Mouse (Mus musculus) stomach, postnatal 0 days (tissue): ENCODE measurements at regions not wholly inside any gene's neighbourhood (a gene's known extent, or its start where the extent isn't known, plus 50 kb on each side); places are given as distances from the start of the nearest gene placed in this dataset.

Experiments
- ATAC-seq: fragments of 200-750 bp; cut with Nextera tagmentation; 2 replicates; pipeline ENCODE4 v1.8.0; 2017; ENCODE audit not compliant: low FRiP score, low TSS enrichment
- DNase-seq: peaks from one replicate; pipeline ENCODE4 v3.0.0-alpha.2; 2016; ENCODE audit warnings: low spot score
- H3K27ac ChIP-seq: fragments of 300-500 bp; sonication (generic); replicated peaks from 2 replicates; pipeline ENCODE4 v1.5.1; 2014; ENCODE audit warnings: mild to moderate bottlenecking, control low read depth
- H3K27me3 ChIP-seq: fragments of 300-500 bp; sonication (generic); 2 replicates; pipeline ENCODE4 v1.6.1; 2014; ENCODE audit warnings: low read length; ENCODE audit not compliant: control insufficient read depth, insufficient read depth
- H3K36me3 ChIP-seq: fragments of 300-500 bp; sonication (generic); 2 replicates; pipeline ENCODE4 v1.6.1; 2014; ENCODE audit warnings: low read length, mixed read lengths; ENCODE audit not compliant: control insufficient read depth, insufficient read depth
- H3K4me1 ChIP-seq: fragments of 300-500 bp; sonication (generic); replicated peaks from 2 replicates; pipeline ENCODE4 v1.6.1; 2014; ENCODE audit warnings: antibody characterized with exemption; ENCODE audit not compliant: control insufficient read depth, insufficient read depth
- H3K4me2 ChIP-seq: fragments of 300-500 bp; sonication (generic); replicated peaks from 2 replicates; pipeline ENCODE4 v1.6.1; 2014; ENCODE audit warnings: low read depth, mild to moderate bottlenecking, control low read depth, moderate library complexity
- H3K4me3 ChIP-seq: fragments of 300-500 bp; sonication (generic); 2 replicates; pipeline ENCODE4 v1.5.1; 2014; ENCODE audit warnings: low read depth, low read length, control low read depth
- H3K9ac ChIP-seq: fragments of 300-500 bp; sonication (generic); 2 replicates; pipeline ENCODE4 v1.6.1; 2014; ENCODE audit warnings: mild to moderate bottlenecking, low read length, control low read depth, mixed read lengths
- H3K9me3 ChIP-seq: fragments of 300-500 bp; sonication (generic); 2 replicates; pipeline ENCODE4 v1.6.1; 2016; ENCODE audit warnings: low read length; ENCODE audit not compliant: control insufficient read depth
- CTCF ChIP-seq: IDR thresholded peaks from 2 replicates; pipeline ENCODE4 v1.5.1; 2016; ENCODE audit warnings: antibody characterized with exemption, low read depth, mild to moderate bottlenecking, moderate library complexity
- EP300 ChIP-seq: optimal IDR thresholded peaks from 2 replicates; pipeline ENCODE3; 2016; ENCODE audit warnings: antibody characterized with exemption
- WGBS: fragments of 180-500 bp; shearing (Covaris S2); extraction: QIAGEN DNeasy Blood & Tissue Kit; methylation state at CpG from one replicate; pipeline ENCODE4 v1.1.7; 2014; 5-methylcytosine and 5-hydroxymethylcytosine counted together

GRCm38 (mm10) chr1:71756159-71756558 lies 103.2 kb upstream of the Fn1 start:
- DNase-seq = no peak
- H3K36me3 ChIP-seq = no peaks in the 10 kb centered on the region
- no peaks in the 10 kb centered on the region for H3K4me1 ChIP-seq
- no peak overlapping the region for H3K4me3 ChIP-seq
- ATAC-seq = no peak
- WGBS = 70% methylated on average over 2 of the region's 2 CpGs
- no peak overlapping the region for H3K4me2 ChIP-seq
- no peaks in the 10 kb centered on the region for H3K27me3 ChIP-seq
- H3K9me3 ChIP-seq = peaks cover 4% of the 10 kb centered on the region; the same call in 1 of the 2 replicates
- H3K27ac ChIP-seq = no peak overlapping the region
- TF ChIP-seq CTCF (no peak), EP300 (no peak)
- H3K9ac ChIP-seq = no peak overlapping the region

- ATAC-seq = no peak
- H3K4me2 ChIP-seq = no peak overlapping the region
- no peak overlapping the region for H3K9ac ChIP-seq
- H3K27ac ChIP-seq = no peak overlapping the region
- H3K36me3 ChIP-seq = no peaks in the 10 kb centered on the region
- whole genome bisulfite sequencing = 23% methylated on average over 9 of the region's 9 CpGs
- no peak overlapping the region for H3K4me3 ChIP-seq
- TF ChIP-seq CTCF (no peak), EP300 (no peak)
- no peak for DNase-seq
- H3K4me1 ChIP-seq = no peaks in the 10 kb centered on the region
- no peaks in the 10 kb centered on the region for H3K27me3 ChIP-seq
- peaks cover 4% of the 10 kb centered on the region; the same call in 1 of the 2 replicates for H3K9me3 ChIP-seq
Observed at GRCm38 (mm10) chr1:71755435-71755834, 102.4 kb upstream of the Fn1 start.

DNA sequence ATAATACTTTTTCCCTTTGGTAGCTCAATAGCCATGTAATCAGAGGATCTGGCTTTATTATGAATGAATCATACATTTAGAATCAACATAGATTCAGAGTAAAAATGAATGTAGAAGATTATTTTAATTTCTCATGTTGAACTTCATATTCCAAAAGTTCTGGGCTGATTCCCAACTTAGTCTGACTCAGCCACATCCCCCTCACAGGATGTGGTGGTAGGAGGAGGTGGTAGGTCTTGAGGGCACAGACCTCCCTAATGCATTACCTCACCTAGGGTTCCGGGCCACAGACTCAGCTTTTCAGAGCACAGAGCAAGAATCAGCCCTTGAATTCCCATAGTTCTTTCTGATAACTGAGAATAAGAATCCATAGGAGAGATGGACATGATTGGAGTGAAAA lies 99.4 kb upstream of the Fn1 start:
- TF ChIP-seq EP300 (no peak), CTCF (no peak)
- ATAC-seq = no peak
- H3K36me3 ChIP-seq = no peaks in the 10 kb centered on the region
- H3K4me1 ChIP-seq = no peaks in the 10 kb centered on the region
- DNase-seq = no peak
- H3K4me2 ChIP-seq = no peak overlapping the region
- no peaks in the 10 kb centered on the region for H3K27me3 ChIP-seq
- H3K27ac ChIP-seq = no peak overlapping the region
- peaks cover 4% of the 10 kb centered on the region; the same call in 1 of the 2 replicates for H3K9me3 ChIP-seq
- H3K9ac ChIP-seq = no peak overlapping the region
- no peak overlapping the region for H3K4me3 ChIP-seq
- 70% methylated on average over 1 of the region's 1 CpGs for WGBS

DNA sequence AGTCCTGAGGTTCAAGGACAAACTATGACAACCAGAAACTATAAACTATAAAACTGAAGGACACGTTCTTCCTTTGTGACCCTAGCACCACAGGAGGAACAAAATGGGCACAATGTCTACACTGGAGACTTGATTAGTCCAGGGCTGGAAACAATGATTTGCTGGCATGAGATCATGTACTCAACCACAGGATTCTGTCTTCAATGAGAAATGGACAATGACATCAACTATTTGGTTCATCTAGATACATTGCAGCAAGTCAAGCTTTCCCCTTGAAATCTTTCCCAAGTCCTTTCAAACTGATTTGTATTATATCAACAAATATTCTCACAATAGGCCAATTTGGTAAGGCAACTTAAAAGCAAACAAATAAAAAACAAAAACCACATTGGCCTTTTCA lies 98.6 kb upstream of the Fn1 start:
- ATAC-seq (no peak), DNase-seq (no peak)
- H3K9ac ChIP-seq = no peak overlapping the region
- H3K4me3 ChIP-seq = no peak overlapping the region
- no peak overlapping the region for H3K4me2 ChIP-seq
- 64% methylated on average over 1 of the region's 1 CpGs for WGBS
- H3K27me3 ChIP-seq = no peaks in the 10 kb centered on the region
- H3K4me1 ChIP-seq = no peaks in the 10 kb centered on the region
- peaks cover 4% of the 10 kb centered on the region; the same call in 1 of the 2 replicates for H3K9me3 ChIP-seq
- no peak overlapping the region for H3K27ac ChIP-seq
- H3K36me3 ChIP-seq = no peaks in the 10 kb centered on the region
- TF ChIP-seq CTCF (no peak), EP300 (no peak)

DNA sequence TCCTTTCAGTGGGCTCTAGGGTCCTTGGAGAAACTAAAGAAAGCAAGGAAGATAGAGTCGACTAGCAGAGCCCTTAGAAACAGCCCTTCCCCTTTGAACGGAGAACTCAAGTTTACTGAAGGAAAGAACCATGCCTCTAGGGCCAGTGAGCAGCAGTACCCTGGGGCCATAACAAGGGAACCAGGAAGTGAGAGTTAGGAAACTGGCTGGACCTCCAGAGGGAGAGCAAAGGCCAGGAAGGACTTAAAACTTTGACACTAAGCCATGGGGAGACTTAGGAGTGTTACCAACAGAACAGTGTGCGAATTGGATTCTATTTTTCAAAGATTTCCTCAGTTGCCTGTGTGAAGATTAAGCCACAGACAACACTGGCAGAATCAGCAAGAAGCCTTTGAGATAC lies 82.6 kb upstream of the Fn1 start:
- H3K4me3 ChIP-seq = no peak overlapping the region
- ATAC-seq (no peak), DNase-seq (no peak)
- H3K9me3 ChIP-seq = no peaks in the 10 kb centered on the region
- no peaks in the 10 kb centered on the region for H3K4me1 ChIP-seq
- no peak overlapping the region for H3K4me2 ChIP-seq
- WGBS = 60% methylated on average over 3 of the region's 3 CpGs
- no peak overlapping the region for H3K9ac ChIP-seq
- no peaks in the 10 kb centered on the region for H3K36me3 ChIP-seq
- H3K27ac ChIP-seq = no peak overlapping the region
- H3K27me3 ChIP-seq = no peaks in the 10 kb centered on the region
- TF ChIP-seq CTCF (no peak), EP300 (no peak)

DNA sequence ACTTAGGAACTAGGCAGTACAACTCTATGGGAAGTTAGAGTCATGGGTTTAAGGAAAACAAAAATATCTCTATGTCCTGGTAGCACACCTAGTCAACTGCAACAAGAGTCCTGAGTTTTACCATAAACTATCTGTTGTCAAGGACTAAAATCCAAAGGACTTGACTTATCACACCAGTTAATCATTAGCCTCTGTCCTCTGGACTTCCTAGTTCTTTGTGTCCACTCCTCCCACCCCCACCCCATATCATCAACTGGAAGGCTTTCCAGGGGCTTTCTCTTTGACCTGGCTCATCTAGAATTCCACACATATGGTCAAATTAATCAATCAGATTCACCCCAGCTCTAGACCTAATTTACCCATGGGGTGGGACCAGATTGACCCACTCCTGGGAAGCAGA lies 78.6 kb upstream of the Fn1 start:
- ATAC-seq = no peak
- Histone ChIP-seq H3K4me2 (no peak overlapping the region), H3K4me1 (no peaks in the 10 kb centered on the region), H3K9me3 (no peaks in the 10 kb centered on the region), H3K27ac (no peak overlapping the region), H3K27me3 (no peaks in the 10 kb centered on the region), H3K36me3 (no peaks in the 10 kb centered on the region), H3K9ac (no peak overlapping the region), H3K4me3 (no peak overlapping the region)
- no peak for DNase-seq
- TF ChIP-seq EP300 = no peak
- TF ChIP-seq CTCF = no peak

- no peak overlapping the region for H3K9ac ChIP-seq
- no peak overlapping the region for H3K4me2 ChIP-seq
- H3K4me3 ChIP-seq = no peak overlapping the region
- no peak overlapping the region for H3K27ac ChIP-seq
- DNase-seq (no peak), ATAC-seq (no peak)
- no peaks in the 10 kb centered on the region for H3K36me3 ChIP-seq
- no peaks in the 10 kb centered on the region for H3K27me3 ChIP-seq
- no peaks in the 10 kb centered on the region for H3K4me1 ChIP-seq
- no peaks in the 10 kb centered on the region for H3K9me3 ChIP-seq
- TF ChIP-seq EP300 = no peak
- WGBS = 78% methylated on average over 4 of the region's 4 CpGs
Observed at GRCm38 (mm10) chr1:71731011-71731410, 78.0 kb upstream of the Fn1 start.
